Mouse (Mus musculus) embryo, embryonic 10 days (tissue): Measurements from ENCODE around the gene Oxt.
"Not testable (repeated sequence)": the region's sequence is repeated elsewhere in the genome, so short reads cannot be mapped to it uniquely, and the experiment has no call there.

Experiments used
- DNase-seq: peaks from one replicate; pipeline ENCODE4 v3.0.0-alpha.2; 2015; ENCODE audit warnings: low spot score

Gene Oxt

DNA sequence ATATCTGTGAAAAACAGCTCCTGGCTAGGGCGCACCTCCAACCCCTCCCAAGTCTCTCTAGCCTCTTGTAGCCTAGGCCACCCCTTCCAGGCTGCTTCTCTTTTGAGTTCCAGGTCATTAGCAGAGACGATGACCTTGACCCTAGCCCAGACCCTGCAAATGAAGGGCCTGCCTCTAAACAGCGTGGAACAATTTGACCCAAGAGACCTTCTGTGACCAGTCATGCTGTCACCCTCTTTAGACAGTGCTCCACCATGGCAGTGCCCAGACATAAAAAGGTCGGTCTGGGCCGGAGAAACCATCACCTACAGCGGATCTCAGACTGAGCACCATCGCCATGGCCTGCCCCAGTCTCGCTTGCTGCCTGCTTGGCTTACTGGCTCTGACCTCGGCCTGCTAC is at the start of gene Oxt:
Gene Oxt, plus strand, starts transcription at position 301 of the 400 bp plus-strand sequence.
- DNase-seq: no peak

GRCm38 (mm10) chr2:130528457-130528856 is 47.5 kb upstream of the Oxt start:
- DNase-seq: peak; percentile 9

DNA sequence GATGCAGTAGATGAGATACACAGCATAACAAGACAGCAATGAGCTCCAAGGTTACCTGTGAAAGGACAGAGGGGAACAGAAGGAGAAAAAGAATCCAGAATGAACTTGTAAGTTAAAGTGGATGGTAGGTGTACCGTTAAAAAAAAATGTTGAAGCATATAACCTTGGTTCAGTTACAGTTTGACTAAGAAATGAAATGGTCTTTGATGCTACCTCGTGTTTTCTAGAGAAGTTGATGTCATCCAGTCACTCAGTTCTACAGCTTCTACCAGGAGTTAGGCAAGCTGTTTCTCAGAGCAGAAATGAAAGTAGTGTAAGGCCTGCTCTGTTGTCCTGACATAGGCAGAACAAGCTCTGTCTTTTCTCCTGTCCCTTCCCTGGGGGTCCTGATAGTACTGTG is 46.7 kb upstream of the Oxt start:
- no peak for DNase-seq

- no peak for DNase-seq
Measured at GRCm38 (mm10) chr2:130529925-130530324, 46.0 kb upstream of the Oxt start.

DNA sequence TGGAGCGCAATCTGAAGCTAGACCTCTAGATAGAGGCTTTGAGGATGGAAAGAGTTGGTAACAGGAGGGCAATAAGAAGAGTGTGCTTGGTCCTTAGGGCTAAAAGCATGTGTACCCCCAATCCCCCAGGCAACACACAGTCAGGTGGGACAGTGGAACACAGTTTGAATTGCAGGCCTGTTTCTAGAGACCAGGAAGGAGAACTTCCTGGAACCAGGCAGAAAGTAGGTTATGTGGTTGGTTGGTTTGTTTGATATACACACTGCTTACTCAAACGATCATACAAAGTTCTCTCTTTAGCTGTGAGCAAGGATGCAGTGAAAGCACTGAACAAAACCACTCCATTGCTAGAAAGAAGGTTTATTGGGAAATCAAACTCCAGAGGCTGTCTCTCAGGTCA is 43.8 kb upstream of the Oxt start:
- DNase-seq: no peak

- no peak for DNase-seq
Measured at GRCm38 (mm10) chr2:130535017-130535416, 41.0 kb upstream of the Oxt start.

DNA sequence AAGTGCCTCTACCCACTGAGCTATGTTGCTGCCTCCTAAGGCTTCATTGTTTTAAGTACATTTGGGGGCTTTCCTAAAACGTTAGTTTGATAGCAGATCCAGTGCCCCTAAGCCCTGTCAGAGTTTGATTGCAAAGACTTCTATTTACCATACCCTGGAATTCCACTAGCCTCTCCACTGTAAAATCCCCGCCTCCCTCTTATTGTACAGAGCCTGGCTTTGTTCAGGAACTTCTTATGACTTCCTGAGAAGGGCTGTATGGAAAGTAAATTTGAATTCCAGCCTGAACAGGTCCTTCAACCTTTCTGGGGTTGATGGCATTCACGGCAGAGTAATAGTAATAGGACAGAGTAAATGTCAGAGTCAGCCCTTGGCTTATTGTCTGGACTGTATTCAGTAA is 39.1 kb upstream of the Oxt start:
- DNase-seq: no peak

- no peak for DNase-seq
Measured at GRCm38 (mm10) chr2:130538876-130539546, 37.0 kb upstream of the Oxt start.

GRCm38 (mm10) chr2:130540266-130540665 is 35.7 kb upstream of the Oxt start:
- no peak for DNase-seq

DNA sequence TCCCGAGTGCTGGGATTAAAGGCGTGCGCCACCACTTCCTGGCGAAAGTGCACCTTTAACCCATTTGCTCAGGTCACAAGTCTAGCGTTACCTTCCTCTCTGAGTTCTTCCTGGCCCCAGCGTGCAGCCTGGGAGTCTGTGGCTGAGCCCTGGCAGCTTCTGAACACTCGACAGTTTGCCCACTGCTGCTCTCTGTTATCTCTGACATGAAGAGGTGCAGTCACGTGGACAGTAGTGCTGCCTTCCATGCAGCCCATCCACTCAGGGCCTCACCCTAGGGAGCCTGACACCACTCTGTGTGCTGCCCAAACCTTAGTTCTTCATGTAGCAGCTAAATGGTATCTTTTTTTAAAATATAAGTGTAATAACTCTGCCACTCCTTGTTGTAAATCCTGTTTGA is 29.0 kb upstream of the Oxt start:
- no peak for DNase-seq

DNA sequence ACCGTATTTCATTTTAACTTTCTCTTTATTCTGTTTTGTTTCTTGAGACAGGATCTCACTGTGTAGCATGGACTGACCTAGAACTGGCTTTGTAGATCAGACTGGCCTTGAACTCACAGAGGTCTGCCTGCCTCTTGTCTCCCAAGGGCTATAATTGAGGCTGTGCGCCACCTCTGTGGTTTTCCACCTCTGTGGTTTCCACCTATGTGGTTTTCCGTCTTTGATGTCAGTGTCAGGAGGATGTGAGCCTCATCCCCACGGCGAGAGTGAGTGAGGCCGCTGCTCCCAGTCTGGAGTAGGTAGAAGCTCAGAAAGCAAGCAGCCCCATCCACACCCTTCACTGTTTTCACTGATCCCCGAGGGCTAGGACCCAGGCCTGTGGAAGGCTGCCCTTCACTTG is 21.1 kb upstream of the Oxt start:
- no peak for DNase-seq

- no peak for DNase-seq
Measured at GRCm38 (mm10) chr2:130556292-130556691, 19.7 kb upstream of the Oxt start.

DNA sequence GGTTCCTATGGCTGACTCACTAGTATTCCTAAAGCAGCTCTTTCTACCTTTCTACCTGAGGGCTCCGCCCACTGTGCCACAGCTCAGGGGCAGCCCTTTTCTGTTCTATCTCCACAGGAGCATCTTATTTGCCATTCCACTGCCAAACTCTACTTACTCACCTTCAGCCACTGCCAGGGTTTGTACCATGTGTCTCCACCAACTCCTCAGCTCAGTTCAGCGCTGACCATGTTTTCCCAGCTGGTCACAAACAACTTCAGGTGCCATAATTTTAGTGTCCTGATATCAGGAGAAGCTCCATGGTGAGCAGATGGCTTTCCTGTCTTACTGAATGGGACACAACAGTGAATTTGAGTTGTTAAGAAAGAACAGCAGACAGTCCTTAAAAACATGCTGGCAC is 18.5 kb upstream of the Oxt start:
- no peak for DNase-seq

DNA sequence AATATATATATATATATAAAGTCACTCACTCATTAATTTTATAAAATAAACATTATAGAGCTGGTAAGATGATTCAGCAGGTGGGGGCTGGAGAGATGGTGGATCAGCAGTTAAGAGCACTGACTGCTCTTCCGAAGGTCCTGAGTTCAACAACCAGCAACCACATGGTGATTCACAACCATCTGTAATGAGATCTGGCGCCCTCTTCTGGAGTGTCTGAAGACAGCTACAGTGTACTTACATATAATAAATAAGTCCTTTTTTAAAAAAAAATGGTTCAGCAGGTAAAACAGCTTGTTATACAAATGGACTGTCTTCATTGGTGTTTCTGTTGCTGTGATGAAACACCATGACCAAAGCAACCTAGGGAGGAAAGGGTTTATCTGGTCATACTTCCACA is 18.0 kb upstream of the Oxt start:
- DNase-seq: no peak

DNA sequence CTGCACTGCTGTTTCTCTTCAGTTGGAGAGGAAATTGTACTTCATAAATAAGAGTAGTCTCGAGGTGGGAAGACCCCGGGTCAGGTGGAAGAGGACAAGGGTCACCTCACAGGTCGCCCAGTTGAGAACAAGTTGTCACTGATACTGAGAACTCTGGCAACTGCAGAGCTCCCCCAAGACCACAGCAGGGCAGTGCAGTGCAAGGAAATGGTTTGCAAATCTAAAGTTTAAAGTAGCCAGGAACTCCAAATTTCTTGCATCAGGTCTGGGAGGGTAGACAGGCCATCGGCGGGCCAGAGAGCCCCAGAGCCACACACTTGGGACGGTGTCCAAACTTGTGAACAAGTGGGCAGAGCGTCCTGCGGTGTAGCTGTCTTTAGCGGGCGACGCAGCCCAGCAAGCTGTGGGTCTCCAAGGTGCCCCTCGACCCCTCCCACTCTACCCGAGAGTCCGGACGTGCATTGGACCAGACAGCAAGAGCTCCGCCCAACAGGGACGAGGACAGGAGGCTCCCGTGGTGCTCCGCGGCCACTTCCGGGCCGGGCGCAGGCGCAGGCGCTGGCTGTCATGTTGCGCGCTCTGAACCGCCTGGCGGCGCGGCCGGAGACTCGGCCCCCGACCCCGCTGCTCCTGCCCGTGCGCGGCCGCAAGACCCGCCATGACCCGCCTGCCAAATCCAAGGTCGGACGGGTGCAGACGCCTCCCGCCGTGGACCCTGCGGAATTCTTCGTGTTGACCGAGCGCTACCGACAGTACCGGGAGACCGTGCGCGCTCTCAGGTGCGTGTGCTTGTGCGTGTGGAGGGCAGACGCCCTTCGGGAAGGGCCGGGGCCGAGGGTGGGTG is 12.5 kb upstream of the Oxt start, which contains the start of gene Mrps26:
Gene Mrps26, plus strand, starts transcription at position 531 of the 844 bp plus-strand sequence.
- peak; percentile 97 for DNase-seq

- no peak for DNase-seq
Measured at GRCm38 (mm10) chr2:130564063-130564462, 11.9 kb upstream of the Oxt start.

GRCm38 (mm10) chr2:130564983-130565382 is 11.0 kb upstream of the Oxt start:
- no peak for DNase-seq

DNA sequence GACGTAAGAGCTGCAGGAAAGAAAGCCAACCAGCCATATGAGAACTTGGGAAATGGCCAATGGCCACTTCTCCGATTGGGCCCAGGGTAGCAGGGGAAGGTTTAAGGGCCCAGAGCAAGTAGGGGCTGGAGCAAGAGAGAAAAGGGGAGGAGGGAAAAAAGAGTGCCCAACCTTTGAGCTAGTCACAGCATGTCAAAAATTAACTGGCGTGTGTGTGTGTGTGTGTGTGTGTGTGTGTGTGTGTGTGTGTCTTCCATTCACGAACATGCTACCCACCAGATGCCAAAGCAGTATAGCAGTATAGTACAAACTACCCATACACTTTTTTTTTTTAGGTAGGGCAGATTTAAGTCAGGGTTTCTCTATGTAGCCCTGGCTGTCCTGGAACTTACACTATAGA is 7.1 kb upstream of the Oxt start:
- DNase-seq: no peak

GRCm38 (mm10) chr2:130569926-130570325 is 6.0 kb upstream of the Oxt start:
- no peak for DNase-seq

- no peak for DNase-seq
Measured at GRCm38 (mm10) chr2:130574960-130575359, 1.0 kb upstream of the Oxt start.

DNA sequence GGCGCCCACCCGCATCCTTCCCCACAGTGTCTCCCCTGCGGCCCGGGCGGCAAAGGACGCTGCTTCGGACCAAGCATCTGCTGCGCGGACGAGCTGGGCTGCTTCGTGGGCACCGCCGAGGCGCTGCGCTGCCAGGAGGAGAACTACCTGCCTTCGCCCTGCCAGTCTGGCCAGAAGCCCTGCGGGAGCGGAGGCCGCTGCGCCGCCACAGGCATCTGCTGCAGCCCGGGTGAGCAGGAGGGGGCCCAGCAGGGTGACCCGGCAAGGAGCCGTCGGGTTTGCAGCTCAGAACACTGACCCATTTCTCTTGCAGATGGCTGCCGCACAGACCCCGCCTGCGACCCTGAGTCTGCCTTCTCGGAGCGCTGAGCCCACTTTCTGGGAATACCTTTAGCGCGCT is 591 bp downstream of the Oxt start:
- DNase-seq: not testable (repeated sequence)

DNA sequence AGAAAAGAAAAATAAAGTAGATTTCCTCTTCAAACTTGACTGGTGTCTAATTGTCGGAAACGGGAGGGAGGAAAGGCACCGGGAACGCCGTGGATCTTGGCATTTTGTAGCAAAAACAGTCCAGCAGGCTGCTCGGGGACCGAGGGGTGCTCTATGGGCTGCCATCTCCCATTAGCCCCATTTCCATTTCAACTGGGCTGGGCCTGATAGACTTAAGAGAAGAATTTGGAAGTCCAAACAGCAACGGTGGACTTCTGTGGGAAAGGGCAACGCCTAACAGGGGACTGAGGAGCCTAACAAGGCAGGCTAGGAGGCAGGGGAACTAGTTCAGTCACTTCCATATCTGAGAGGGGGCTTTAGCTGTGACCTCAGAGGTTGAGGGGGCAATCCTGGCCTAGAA is 1.0 kb downstream of the Oxt start:
- DNase-seq: no peak

- peak; percentile 60 for DNase-seq
Measured at GRCm38 (mm10) chr2:130577632-130578031, 1.7 kb downstream of the Oxt start.

DNA sequence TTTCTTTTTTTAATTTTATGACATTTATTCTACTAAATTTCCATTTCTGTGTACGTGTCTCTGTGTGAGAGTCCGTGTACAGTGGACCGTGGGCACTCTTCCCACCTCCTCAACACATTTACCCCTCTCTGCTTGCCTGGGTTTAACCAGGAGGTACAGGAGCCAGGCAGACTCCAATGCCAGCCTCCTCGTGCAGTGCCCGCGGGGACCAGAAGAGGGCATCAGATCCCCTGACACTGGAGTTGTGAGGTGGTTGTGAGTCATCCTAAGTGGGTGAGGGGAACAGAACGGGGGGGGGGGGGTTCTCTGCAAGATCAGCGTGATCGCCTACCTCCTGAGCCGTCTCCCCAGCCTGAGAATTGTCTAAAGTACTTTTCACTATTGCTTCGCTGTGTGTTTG is 2.2 kb downstream of the Oxt start:
- DNase-seq: peak; percentile 67
